Mouse (Mus musculus) kidney, adult 2 months (tissue): ENCODE data around the gene Plpp3.

ENCODE experiments used
- CTCF ChIP-seq: fragments of 200-500 bp; conservative IDR thresholded peaks from 2 replicates; pipeline ENCODE4 v1.5.1; 2011; ENCODE audit warnings: low read depth, mild to moderate bottlenecking, control low read depth, low read length, moderate library complexity, mixed read lengths; ENCODE audit not compliant: insufficient read depth, insufficient read length
- POLR2A ChIP-seq: fragments of 200-500 bp; IDR thresholded peaks from one replicate; pipeline ENCODE4 v1.6.1; 2011; ENCODE audit warnings: low read depth, low read length, control low read depth

GRCm38 (mm10) chr4:105158169-105158555 lies 1.0 kb downstream of the Plpp3 start:
- TF ChIP-seq POLR2A (peak; percentile 50), CTCF (no peak; the same call in 1 of the 2 replicates)
